In genomic region chr1:51638519-51639302, GRCm38 (mm10) we compare ENCODE assay signal across 13 mouse cellular contexts.
DNase-seq lines count a peak whose midpoint lies in the region; ATAC-seq and TF ChIP-seq lines count a peak whose summit lies in the region.
"Had no signal": no experiment of that assay in that cellular context is flagged by ENCODE, and none has a peak within 500 bp of the region (broad histone marks: within the 10 kb centered on the region; RNA-seq: fewer than 3 reads in every experiment).

No protein-coding gene starts in this region.

- in situ Hi-C loops in Patski (cut with MboI; ENCODE audit: low pct_unique_long_range_greater_than_20kb): no loop called here

- H3K4me2 ChIP-seq in midbrain, embryonic 13.5 days (replicated peaks): no peak overlapping the region
- H3K4me2 ChIP-seq: forebrain, embryonic 13.5 days had no signal

- intact Hi-C loops in gastrocnemius, adult 2 months (cut with DNase I): no loop called here

- CTCF ChIA-PET in Patski (lab: Charles Lee): interaction anchor here (0.8 to 1.5 kb wide), 2 partner anchors 9 to 16 kb away, joined by 3 to 4 read pairs; no protein-coding TSS in a partner anchor

- TF ChIP-seq POLR2A in lung, adult 2 months (IDR thresholded peaks at IDR 0.05; ENCODE audit: borderline replicate concordance, extremely low read depth, low read depth, low read length): no peak

- POLR2A ChIA-PET in Patski (lab: Charles Lee): no interaction called here

- no peak overlapping the region for H3K4me3 ChIP-seq in gastrocnemius, adult 2 months
- no peak overlapping the region for H3K4me3 ChIP-seq in lung, adult 2 months (replicated peaks; ENCODE audit: extremely low read depth, low read depth, low read length)
- no peak overlapping the region for H3K4me3 ChIP-seq in midbrain, embryonic 13.5 days (replicated peaks)
- H3K4me3 ChIP-seq: forebrain, embryonic 13.5 days had no signal

- no peaks in the 10 kb centered on the region for H3K4me1 ChIP-seq in lung, adult 2 months (ENCODE audit: control insufficient read depth, insufficient read depth, low read length)
- H3K4me1 ChIP-seq in midbrain, embryonic 13.5 days (replicated peaks): peaks cover 7% of the 10 kb centered on the region; the same call in 1 of the 2 replicates

- 58% methylated on average over 6 of the region's 6 CpGs for WGBS in lung, adult 2 months
- 73% methylated on average over 6 of the region's 6 CpGs for WGBS in midbrain, embryonic 13.5 days

- TF ChIP-seq CTCF in gastrocnemius, adult 2 months (IDR thresholded peaks at IDR 0.05): peak; percentile 15; the same call in 1 of the 2 replicates
- TF ChIP-seq CTCF in lung, adult 2 months (IDR thresholded peaks at IDR 0.05; ENCODE audit: insufficient read depth, low read length): 0 out of 2 replicates have a peak, but pooled peaks have one; percentile 14
- peak; percentile 43 for TF ChIP-seq CTCF in Patski (IDR thresholded peaks at IDR 0.05)

- peaks cover 21% of the 10 kb centered on the region for H3K27me3 ChIP-seq in Patski
- H3K27me3 ChIP-seq in splenic B cell, adult 2 months (ENCODE audit: control insufficient read depth, insufficient read depth, low read length, poor library complexity, severe bottlenecking): no peaks in the 10 kb centered on the region
- no peaks in the 10 kb centered on the region for H3K27me3 ChIP-seq in midbrain, embryonic 13.5 days
- H3K27me3 ChIP-seq: forebrain, embryonic 13.5 days had no signal

- H3K9ac ChIP-seq in midbrain, embryonic 13.5 days (replicated peaks): no peak overlapping the region
- H3K9ac ChIP-seq: forebrain, embryonic 13.5 days had no signal

- no peaks in the 10 kb centered on the region for H3K9me3 ChIP-seq in midbrain, embryonic 13.5 days
- H3K9me3 ChIP-seq: forebrain, embryonic 13.5 days had no signal

- ATAC-seq in Patski: no peak
- no peak for ATAC-seq in midbrain, embryonic 13.5 days
- ATAC-seq: activated CD4-positive, CD25-positive, alpha-beta regulatory T cell, adult 4 months; forebrain, embryonic 13.5 days had no signal

- no peak overlapping the region for H3K27ac ChIP-seq in gastrocnemius, adult 2 months
- H3K27ac ChIP-seq in midbrain, embryonic 13.5 days: no peak overlapping the region
- H3K27ac ChIP-seq: forebrain, embryonic 13.5 days; macrophage had no signal

- no peaks in the 10 kb centered on the region for H3K36me3 ChIP-seq in splenic B cell, adult 2 months (ENCODE audit: control insufficient read depth, insufficient read depth, low read length, poor library complexity, severe bottlenecking)
- H3K36me3 ChIP-seq in midbrain, embryonic 13.5 days: no peaks in the 10 kb centered on the region

- no peak for DNase-seq in gastrocnemius, adult 2 months
- DNase-seq in gastrocnemius, postnatal 25 days: no peak
- no peak for DNase-seq in lung, adult 2 months
- no peak for DNase-seq in lung, postnatal 10 days
- DNase-seq in Patski (ENCODE audit: low read depth, low spot score): no peak
- DNase-seq in splenic B cell, adult 2 months (ENCODE audit: low read depth, low spot score): peak; percentile 24
- DNase-seq in kidney, adult 8-10 months: no peak
- DNase-seq: cerebellum, adult 8-10 months; left cerebral cortex, postnatal 4 days had no signal
